Mouse (Mus musculus): ENCODE results near the gene Dhx32. TPM values are rescaled to one million over a fixed set of nuclear protein-coding genes. Genes with fewer than 3 reads are reported as not detected.

Gene Dhx32
- polyA plus RNA-seq, 1 experiment from 2014 or later, result 56.9 TPM

GRCm38 (mm10) chr7:133764425-133764824 lies 18.1 kb downstream of the Dhx32 start:
- ATAC-seq (no peak), DNase-seq (ENCODE audit: low spot score) (no peak)
- Histone ChIP-seq H3K9ac (ENCODE audit: low read length) (no peak overlapping the region), H3K27me3 (replicated peaks; ENCODE audit: control insufficient read depth, insufficient read depth, low read length) (no peaks in the 10 kb centered on the region), H3K9me3 (replicated peaks; ENCODE audit: control insufficient read depth, low read length) (no peaks in the 10 kb centered on the region), H3K4me2 (ENCODE audit: low read length) (no peak overlapping the region), H3K4me3 (ENCODE audit: low read depth, low read length) (no peak overlapping the region), H3K27ac (ENCODE audit: low read depth, low read length) (peak overlapping the region; percentile 85), H3K36me3 (ENCODE audit: control insufficient read depth, insufficient read depth, low read length) (no peaks in the 10 kb centered on the region), H3K4me1 (ENCODE audit: control insufficient read depth, insufficient read depth, low read length) (peaks cover 17% of the 10 kb centered on the region; the same call in 1 of the 2 replicates)
- 82% methylated on average over 2 of the region's 2 CpGs for WGBS

- WGBS, result 91% methylated on average over 6 of the region's 6 CpGs
- Histone ChIP-seq H3K4me2 (ENCODE audit: low read length) (no peak overlapping the region), H3K9ac (ENCODE audit: low read length) (no peak overlapping the region), H3K4me1 (ENCODE audit: control insufficient read depth, insufficient read depth, low read length) (peaks cover 20% of the 10 kb centered on the region; the same call in 1 of the 2 replicates), H3K4me3 (ENCODE audit: low read depth, low read length) (no peak overlapping the region), H3K27ac (ENCODE audit: low read depth, low read length) (no peak overlapping the region), H3K27me3 (replicated peaks; ENCODE audit: control insufficient read depth, insufficient read depth, low read length) (no peaks in the 10 kb centered on the region), H3K36me3 (ENCODE audit: control insufficient read depth, insufficient read depth, low read length) (no peaks in the 10 kb centered on the region), H3K9me3 (replicated peaks; ENCODE audit: control insufficient read depth, low read length) (no peaks in the 10 kb centered on the region)
- DNase-seq (ENCODE audit: low spot score) (no peak), ATAC-seq (no peak)
These were observed 19.8 kb downstream of the Dhx32 start for GRCm38 (mm10) chr7:133762696-133763095.

- 2% methylated on average over 27 of the region's 27 CpGs for WGBS
- H3K27me3 ChIP-seq (replicated peaks; ENCODE audit: control insufficient read depth, insufficient read depth, low read length), result no peaks in the 10 kb centered on the region
- peak overlapping the region; percentile 29 for H3K4me3 ChIP-seq (ENCODE audit: low read depth, low read length)
- peak overlapping the region; percentile 60 for H3K9ac ChIP-seq (ENCODE audit: low read length)
- no peaks in the 10 kb centered on the region for H3K36me3 ChIP-seq (ENCODE audit: control insufficient read depth, insufficient read depth, low read length)
- H3K4me2 ChIP-seq (ENCODE audit: low read length), result peak overlapping the region; percentile 58
- ATAC-seq, result peak; percentile 90
- H3K9me3 ChIP-seq (replicated peaks; ENCODE audit: control insufficient read depth, low read length), result no peaks in the 10 kb centered on the region
- peaks cover 10% of the 10 kb centered on the region; the same call in 1 of the 2 replicates for H3K4me1 ChIP-seq (ENCODE audit: control insufficient read depth, insufficient read depth, low read length)
- H3K27ac ChIP-seq (ENCODE audit: low read depth, low read length), result peak overlapping the region; percentile 86
- DNase-seq (ENCODE audit: low spot score), result peak; percentile 90
These were observed 22.7 kb downstream of the Dhx32 start for GRCm38 (mm10) chr7:133759611-133760353.

- Histone ChIP-seq H3K4me1 (ENCODE audit: control insufficient read depth, insufficient read depth, low read length) (peaks cover 8% of the 10 kb centered on the region; the same call in 1 of the 2 replicates), H3K9ac (ENCODE audit: low read length) (0 out of 2 replicates have a peak overlapping the region, but pooled peaks have one; percentile 13), H3K36me3 (ENCODE audit: control insufficient read depth, insufficient read depth, low read length) (no peaks in the 10 kb centered on the region), H3K4me3 (ENCODE audit: low read depth, low read length) (peak overlapping the region; percentile 16; the same call in 1 of the 2 replicates), H3K4me2 (ENCODE audit: low read length) (peak overlapping the region; percentile 58), H3K27me3 (replicated peaks; ENCODE audit: control insufficient read depth, insufficient read depth, low read length) (no peaks in the 10 kb centered on the region), H3K27ac (ENCODE audit: low read depth, low read length) (no peak overlapping the region), H3K9me3 (replicated peaks; ENCODE audit: control insufficient read depth, low read length) (no peaks in the 10 kb centered on the region)
- WGBS, result 83% methylated on average over 5 of the region's 5 CpGs
- ATAC-seq (no peak), DNase-seq (ENCODE audit: low spot score) (no peak)
These were observed 23.8 kb downstream of the Dhx32 start for GRCm38 (mm10) chr7:133758716-133759115.

GRCm38 (mm10) chr7:133757961-133758455 lies 24.5 kb downstream of the Dhx32 start:
- no peak for ATAC-seq
- DNase-seq (ENCODE audit: low spot score), result peak; percentile 20
- Histone ChIP-seq H3K36me3 (ENCODE audit: control insufficient read depth, insufficient read depth, low read length) (no peaks in the 10 kb centered on the region), H3K9ac (ENCODE audit: low read length) (peak overlapping the region; percentile 35; the same call in 1 of the 2 replicates), H3K27ac (ENCODE audit: low read depth, low read length) (no peak overlapping the region), H3K4me3 (ENCODE audit: low read depth, low read length) (peak overlapping the region; percentile 16), H3K27me3 (replicated peaks; ENCODE audit: control insufficient read depth, insufficient read depth, low read length) (no peaks in the 10 kb centered on the region), H3K4me2 (ENCODE audit: low read length) (peak overlapping the region; percentile 58), H3K4me1 (ENCODE audit: control insufficient read depth, insufficient read depth, low read length) (peaks cover 8% of the 10 kb centered on the region; the same call in 1 of the 2 replicates), H3K9me3 (replicated peaks; ENCODE audit: control insufficient read depth, low read length) (no peaks in the 10 kb centered on the region)
- WGBS, result 11% methylated on average over 5 of the region's 5 CpGs

- Histone ChIP-seq H3K4me2 (ENCODE audit: low read length) (no peak overlapping the region), H3K4me1 (ENCODE audit: control insufficient read depth, insufficient read depth, low read length) (no peaks in the 10 kb centered on the region), H3K9ac (ENCODE audit: low read length) (no peak overlapping the region), H3K9me3 (replicated peaks; ENCODE audit: control insufficient read depth, low read length) (no peaks in the 10 kb centered on the region), H3K36me3 (ENCODE audit: control insufficient read depth, insufficient read depth, low read length) (peaks cover 18% of the 10 kb centered on the region), H3K27ac (ENCODE audit: low read depth, low read length) (no peak overlapping the region), H3K4me3 (ENCODE audit: low read depth, low read length) (no peak overlapping the region), H3K27me3 (replicated peaks; ENCODE audit: control insufficient read depth, insufficient read depth, low read length) (no peaks in the 10 kb centered on the region)
- 86% methylated on average over 5 of the region's 5 CpGs for WGBS
- no peak for ATAC-seq
- DNase-seq (ENCODE audit: low spot score), result no peak
These were observed 31.4 kb downstream of the Dhx32 start for GRCm38 (mm10) chr7:133751163-133751562.

- ATAC-seq, result 0 out of 2 replicates have a peak, but pooled peaks have one; percentile 23
- H3K4me2 ChIP-seq (ENCODE audit: low read length), result no peak overlapping the region
- H3K9ac ChIP-seq (ENCODE audit: low read length), result no peak overlapping the region
- peaks cover 18% of the 10 kb centered on the region for H3K36me3 ChIP-seq (ENCODE audit: control insufficient read depth, insufficient read depth, low read length)
- 0 out of 2 replicates have a peak overlapping the region, but pooled peaks have one; percentile 9 for H3K27ac ChIP-seq (ENCODE audit: low read depth, low read length)
- DNase-seq (ENCODE audit: low spot score), result peak; percentile 31
- no peaks in the 10 kb centered on the region for H3K4me1 ChIP-seq (ENCODE audit: control insufficient read depth, insufficient read depth, low read length)
- H3K27me3 ChIP-seq (replicated peaks; ENCODE audit: control insufficient read depth, insufficient read depth, low read length), result no peaks in the 10 kb centered on the region
- H3K4me3 ChIP-seq (ENCODE audit: low read depth, low read length), result no peak overlapping the region
- no peaks in the 10 kb centered on the region for H3K9me3 ChIP-seq (replicated peaks; ENCODE audit: control insufficient read depth, low read length)
- WGBS, result 55% methylated on average over 5 of the region's 5 CpGs
These were observed 31.9 kb downstream of the Dhx32 start for GRCm38 (mm10) chr7:133750666-133751065.

- no peak for DNase-seq (ENCODE audit: low spot score)
- H3K27ac ChIP-seq (ENCODE audit: low read depth, low read length), result no peak overlapping the region
- 87% methylated on average over 14 of the region's 14 CpGs for WGBS
These were observed 33.8 kb downstream of the Dhx32 start for GRCm38 (mm10) chr7:133748753-133749152.

GRCm38 (mm10) chr7:133747372-133747771 lies 35.2 kb downstream of the Dhx32 start:
- WGBS, result 91% methylated on average over 8 of the region's 8 CpGs
- ATAC-seq, result no peak

More at GRCm38 (mm10) chr7:133748753-133749152, 33.8 kb downstream of the Dhx32 start:
- peaks cover 18% of the 10 kb centered on the region for H3K36me3 ChIP-seq (ENCODE audit: control insufficient read depth, insufficient read depth, low read length)
- no peak overlapping the region for H3K4me2 ChIP-seq (ENCODE audit: low read length)
- ATAC-seq, result no peak
- no peak overlapping the region for H3K4me3 ChIP-seq (ENCODE audit: low read depth, low read length)
- no peaks in the 10 kb centered on the region for H3K9me3 ChIP-seq (replicated peaks; ENCODE audit: control insufficient read depth, low read length)
- H3K9ac ChIP-seq (ENCODE audit: low read length), result no peak overlapping the region
- H3K27me3 ChIP-seq (replicated peaks; ENCODE audit: control insufficient read depth, insufficient read depth, low read length), result no peaks in the 10 kb centered on the region
- H3K4me1 ChIP-seq (ENCODE audit: control insufficient read depth, insufficient read depth, low read length), result peaks cover 6% of the 10 kb centered on the region; the same call in 1 of the 2 replicates

More at GRCm38 (mm10) chr7:133747372-133747771, 35.2 kb downstream of the Dhx32 start:
- H3K4me1 ChIP-seq (ENCODE audit: control insufficient read depth, insufficient read depth, low read length), result peaks cover 9% of the 10 kb centered on the region; the same call in 1 of the 2 replicates
- H3K27me3 ChIP-seq (replicated peaks; ENCODE audit: control insufficient read depth, insufficient read depth, low read length), result no peaks in the 10 kb centered on the region
- H3K4me2 ChIP-seq (ENCODE audit: low read length), result no peak overlapping the region
- no peak overlapping the region for H3K27ac ChIP-seq (ENCODE audit: low read depth, low read length)
- DNase-seq (ENCODE audit: low spot score), result no peak
- H3K36me3 ChIP-seq (ENCODE audit: control insufficient read depth, insufficient read depth, low read length), result peaks cover 27% of the 10 kb centered on the region
- H3K9me3 ChIP-seq (replicated peaks; ENCODE audit: control insufficient read depth, low read length), result no peaks in the 10 kb centered on the region
- no peak overlapping the region for H3K9ac ChIP-seq (ENCODE audit: low read length)
- H3K4me3 ChIP-seq (ENCODE audit: low read depth, low read length), result no peak overlapping the region
